Mouse (Mus musculus) bone marrow macrophage, adult 2 months (primary cell): ENCODE results near the gene Platr17.
"Not testable (repeated sequence)": the region's sequence is repeated elsewhere in the genome, so short reads cannot be mapped to it uniquely, and the experiment has no call there.

Source experiments
- CTCF ChIP-seq: IDR thresholded peaks from 2 replicates; pipeline ENCODE4 v1.5.1; 2012; ENCODE audit warnings: low read depth, mild to moderate bottlenecking, low read length, moderate library complexity
- POLR2A ChIP-seq: IDR thresholded peaks from 2 replicates; pipeline ENCODE4 v1.6.1; 2012; ENCODE audit warnings: mild to moderate bottlenecking, low read depth, low read length, borderline replicate concordance

GRCm38 (mm10) chr17:33893011-33893410 is 11.9 kb upstream of the Platr17 start:
- TF ChIP-seq POLR2A, CTCF: not testable (repeated sequence)
